Mouse (Mus musculus): ENCODE measurements at regions not wholly inside any gene's neighbourhood (a gene's known extent, or its start where the extent isn't known, plus 50 kb on each side); places are given as distances from the start of the nearest gene placed in this dataset.

- DNase-seq, result no peak
Measured at GRCm38 (mm10) chr14:105630444-105630843, 266.2 kb downstream of the Spry2 start.

- DNase-seq, result no peak
Measured at GRCm38 (mm10) chr14:105628673-105629072, 267.9 kb downstream of the Spry2 start.

GRCm38 (mm10) chr14:105624387-105624786 is 272.2 kb downstream of the Spry2 start:
- DNase-seq, result no peak

GRCm38 (mm10) chr14:105622166-105622565 is 274.5 kb downstream of the Spry2 start:
- no peak for DNase-seq

GRCm38 (mm10) chr14:105621124-105621523 is 275.5 kb downstream of the Spry2 start:
- no peak for DNase-seq

- DNase-seq, result no peak
Measured at GRCm38 (mm10) chr14:105619449-105619848, 277.2 kb downstream of the Spry2 start.

GRCm38 (mm10) chr14:105615766-105616165 is 280.9 kb downstream of the Spry2 start:
- no peak for DNase-seq

GRCm38 (mm10) chr14:105612794-105613193 is 283.8 kb downstream of the Spry2 start:
- no peak for DNase-seq

- DNase-seq, result no peak
Measured at GRCm38 (mm10) chr14:105608804-105609203, 287.8 kb downstream of the Spry2 start.

GRCm38 (mm10) chr14:105606551-105606950 is 290.1 kb downstream of the Spry2 start:
- DNase-seq, result no peak

GRCm38 (mm10) chr14:105604451-105604850 is 292.2 kb downstream of the Spry2 start:
- no peak for DNase-seq

- DNase-seq, result no peak
Measured at GRCm38 (mm10) chr14:105603047-105603461, 293.6 kb downstream of the Spry2 start.

- no peak for DNase-seq
Measured at GRCm38 (mm10) chr14:105599550-105600453, 296.8 kb downstream of the Spry2 start.

GRCm38 (mm10) chr14:105589751-105590150 is 306.9 kb downstream of the Spry2 start:
- DNase-seq, result no peak

- no peak for DNase-seq
Measured at GRCm38 (mm10) chr14:105589261-105589660, 307.4 kb downstream of the Spry2 start.

GRCm38 (mm10) chr14:105588391-105589163 is 308.0 kb downstream of the Spry2 start:
- DNase-seq, result no peak

GRCm38 (mm10) chr14:105588029-105588390 is 308.6 kb downstream of the Spry2 start:
- no peak for DNase-seq

GRCm38 (mm10) chr14:105584632-105585031 is 312.0 kb downstream of the Spry2 start:
- DNase-seq, result no peak

- DNase-seq, result no peak
Measured at GRCm38 (mm10) chr14:105583497-105583896, 313.1 kb downstream of the Spry2 start.

- no peak for DNase-seq
Measured at GRCm38 (mm10) chr14:105576266-105576665, 317.9 kb downstream of the Ndfip2 start.

- no peak for DNase-seq
Measured at GRCm38 (mm10) chr14:105572036-105572891, 313.9 kb downstream of the Ndfip2 start.

- no peak for DNase-seq
Measured at GRCm38 (mm10) chr14:105570156-105570555, 311.8 kb downstream of the Ndfip2 start.
